8 mouse cellular contexts compared by ENCODE assay signal in the genomic region with DNA sequence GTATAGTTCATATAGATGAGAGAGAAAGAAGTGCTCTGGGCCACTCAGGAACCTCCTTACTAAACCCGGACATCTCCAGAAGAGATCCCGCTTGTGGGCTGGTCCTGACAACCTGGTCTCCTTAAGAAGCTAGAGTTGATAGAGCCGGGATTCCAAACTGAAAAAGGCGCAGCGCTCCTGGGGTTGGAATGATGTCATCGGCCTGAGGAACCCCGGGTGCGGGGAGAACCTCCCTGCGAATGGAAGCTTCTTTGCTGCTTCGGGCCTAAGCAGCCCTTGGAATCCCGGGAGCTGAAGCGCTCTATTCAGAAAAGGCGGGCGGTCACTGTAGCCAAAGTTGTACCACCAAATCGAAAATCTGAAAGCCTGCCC. TPM values are rescaled to one million over a fixed set of nuclear protein-coding genes. Genes with fewer than 3 reads are reported as not detected.
DNase-seq lines count a peak whose midpoint lies in the region; ATAC-seq and TF ChIP-seq lines count a peak whose summit lies in the region.

No protein-coding gene starts in this region.

- 1% methylated on average over 15 of the region's 15 CpGs for WGBS in hindbrain, embryonic 11.5 days
- 4% methylated on average over 15 of the region's 15 CpGs for WGBS in midbrain, embryonic 13.5 days

- ATAC-seq in hindbrain, embryonic 11.5 days (ENCODE audit: low FRiP score) = no peak
- no peak for ATAC-seq in midbrain, embryonic 13.5 days

- peak overlapping the region; percentile 92 for H3K27ac ChIP-seq in left cerebral cortex, adult 2 months
- peak overlapping the region; percentile 78 for H3K27ac ChIP-seq in brown adipose tissue, adult 24 weeks (replicated peaks; ENCODE audit: low read depth, low read length)
- peak overlapping the region; percentile 19; the same call in 1 of the 2 replicates for H3K27ac ChIP-seq in hindbrain, embryonic 11.5 days (ENCODE audit: low read depth, low read length)
- peak overlapping the region; percentile 84 for H3K27ac ChIP-seq in midbrain, embryonic 13.5 days

- peak overlapping the region; percentile 99 for H3K4me3 ChIP-seq in left cerebral cortex, adult 2 months
- H3K4me3 ChIP-seq in brown adipose tissue, adult 24 weeks (ENCODE audit: insufficient read depth, low read depth, low read length) = peak overlapping the region; percentile 63
- peak overlapping the region; percentile 84 for H3K4me3 ChIP-seq in hindbrain, embryonic 11.5 days (ENCODE audit: low read depth, low read length)
- peak overlapping the region; percentile 78 for H3K4me3 ChIP-seq in midbrain, embryonic 13.5 days (replicated peaks)

- peak overlapping the region; percentile 58 for H3K9ac ChIP-seq in hindbrain, embryonic 11.5 days (ENCODE audit: low read depth, low read length)
- peak overlapping the region; percentile 72 for H3K9ac ChIP-seq in midbrain, embryonic 13.5 days (replicated peaks)

- H3K4me1 ChIP-seq in brown adipose tissue, adult 24 weeks (ENCODE audit: control insufficient read depth, insufficient read depth, insufficient read length, low read length) = peaks cover 4% of the 10 kb centered on the region
- no peaks in the 10 kb centered on the region for H3K4me1 ChIP-seq in hindbrain, embryonic 11.5 days (replicated peaks; ENCODE audit: control insufficient read depth, insufficient read depth, low read length)
- H3K4me1 ChIP-seq in midbrain, embryonic 13.5 days (replicated peaks) = peaks cover 28% of the 10 kb centered on the region

- peak overlapping the region; percentile 51 for H3K4me2 ChIP-seq in hindbrain, embryonic 11.5 days (replicated peaks; ENCODE audit: low read depth, low read length)
- H3K4me2 ChIP-seq in midbrain, embryonic 13.5 days (replicated peaks) = peak overlapping the region; percentile 80

- intact Hi-C loops in left cerebral cortex, adult 2 months (cut with DNase I) = loop anchor here (1.0 to 5.0 kb wide), 2 partner anchors 75 to 117 kb away; partner anchors contain the start of gene Asxl2

- DNase-seq in left cerebral cortex, adult 2 months (ENCODE audit: extremely low spot score in 1 of 2, low spot score in 2 of 2) = no peak
- no peak for DNase-seq in left cerebral cortex, adult 8-10 months (ENCODE audit: low spot score in 2 of 2)
- DNase-seq in hindbrain, embryonic 11.5 days (ENCODE audit: low spot score) = no peak
- no peak for DNase-seq in embryo, embryonic 10 days (ENCODE audit: low spot score)
- DNase-seq in right cerebral cortex, postnatal 36 days (ENCODE audit: low spot score in 2 of 2) = no peak
- DNase-seq in urinary bladder, postnatal 4 days (ENCODE audit: low spot score in 2 of 2) = no peak

- no peaks in the 10 kb centered on the region for H3K9me3 ChIP-seq in hindbrain, embryonic 11.5 days (ENCODE audit: control insufficient read depth, low read length)
- no peaks in the 10 kb centered on the region for H3K9me3 ChIP-seq in midbrain, embryonic 13.5 days

- no peaks in the 10 kb centered on the region for H3K27me3 ChIP-seq in hindbrain, embryonic 11.5 days (ENCODE audit: control insufficient read depth, insufficient read depth, low read length)
- H3K27me3 ChIP-seq in midbrain, embryonic 13.5 days = no peaks in the 10 kb centered on the region

- TF ChIP-seq CTCF in left cerebral cortex, adult 2 months (IDR thresholded peaks at IDR 0.05) = no peak

- no peaks in the 10 kb centered on the region for H3K36me3 ChIP-seq in hindbrain, embryonic 11.5 days (ENCODE audit: control insufficient read depth, insufficient read depth, low read length)
- H3K36me3 ChIP-seq in midbrain, embryonic 13.5 days = no peaks in the 10 kb centered on the region

RNA-seq across cellular contexts. Expression of gene Rab10, which starts 0.5 kb away (rescaled TPM):
- 100 to 1,000 TPM; 132 to 134 TPM for total RNA-seq in left cerebral cortex, adult 2 months (2021)
- 100 to 1,000 TPM; 125 to 138 (median 131) TPM for total RNA-seq in left cerebral cortex, adult 8-10 months (2022)
- 102 and 108 TPM in 2 replicates for polyA plus RNA-seq in brown adipose tissue, adult 24 weeks (2012; ENCODE audit: insufficient read depth, insufficient read length, missing spikeins)
- polyA plus RNA-seq in hindbrain, embryonic 11.5 days (2014; fragmentation: Nextera tagmentation; extraction: Ambion mirVana) = 120 and 127 TPM in 2 replicates
- polyA plus RNA-seq in midbrain, embryonic 13.5 days (2015; fragmentation: Nextera tagmentation; extraction: Ambion mirVana) = 119 and 128 TPM in 2 replicates

RNA-seq across cellular contexts. Expression of gene Kif3c, which starts 54.6 kb away (rescaled TPM):
- total RNA-seq in left cerebral cortex, adult 2 months (2021) = 100 to 1,000 TPM; 188 TPM
- 100 to 1,000 TPM; 164 to 176 (median 165) TPM for total RNA-seq in left cerebral cortex, adult 8-10 months (2022)
- 2.2 and 2.4 TPM in 2 replicates for polyA plus RNA-seq in brown adipose tissue, adult 24 weeks (2012; ENCODE audit: insufficient read depth, insufficient read length, missing spikeins)
- 23.4 and 28.3 TPM in 2 replicates for polyA plus RNA-seq in hindbrain, embryonic 11.5 days (2014; fragmentation: Nextera tagmentation; extraction: Ambion mirVana)
- polyA plus RNA-seq in midbrain, embryonic 13.5 days (2015; fragmentation: Nextera tagmentation; extraction: Ambion mirVana) = 77.4 and 77.9 TPM in 2 replicates

Comparison
In these comparisons a context has a peak if more than half of its experiments do, and no peak if none do; other contexts are left out.
1. H3K27ac ChIP-seq: peak in every context shown above with its lines; median percentile 92 in left cerebral cortex, adult 2 months; 84 in midbrain, embryonic 13.5 days; 78 in brown adipose tissue, adult 24 weeks; 19 in hindbrain, embryonic 11.5 days.